Mouse (Mus musculus): ENCODE results near the gene Diaph3. TPM values are rescaled to one million over a fixed set of nuclear protein-coding genes. Genes with fewer than 3 reads are reported as not detected.
A peak's percentile ranks its signal among the peaks of the same experiment; 100 is the strongest.

The Diaph3 gene
- polyA plus RNA-seq, 1 experiment from 2014 or later, result 25.5 TPM

DNA sequence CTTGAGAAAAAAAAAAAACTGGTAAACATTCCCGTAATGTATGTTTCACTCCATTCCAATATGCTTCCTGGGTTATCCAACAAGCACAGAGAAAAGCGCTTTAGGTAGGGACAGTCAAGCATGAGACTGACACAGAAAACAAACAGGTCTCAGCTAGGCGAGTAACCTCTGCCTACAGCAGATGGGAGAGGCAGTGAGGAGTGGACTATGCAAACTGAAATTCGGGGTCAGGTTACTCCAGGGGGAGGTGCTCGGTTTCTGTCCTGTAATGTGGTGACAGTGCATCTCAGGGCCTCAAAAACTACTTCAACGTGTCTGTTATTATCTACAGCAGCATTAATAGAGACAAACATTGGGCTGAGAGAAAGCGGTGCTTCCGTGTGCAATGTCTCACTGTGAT, 465.7 kb downstream of the Diaph3 start:
- DNase-seq (ENCODE audit: low read depth, low spot score) (no peak), ATAC-seq (no peak)
- no peaks in the 10 kb centered on the region for H3K27me3 ChIP-seq
- CTCF ChIA-PET, result no interaction called here
- TF ChIP-seq CTCF (IDR thresholded peaks at IDR 0.05), result no peak
- POLR2A ChIA-PET, result no interaction called here
- in situ Hi-C loops (cut with MboI; ENCODE audit: low pct_unique_long_range_greater_than_20kb), result no loop called here

DNA sequence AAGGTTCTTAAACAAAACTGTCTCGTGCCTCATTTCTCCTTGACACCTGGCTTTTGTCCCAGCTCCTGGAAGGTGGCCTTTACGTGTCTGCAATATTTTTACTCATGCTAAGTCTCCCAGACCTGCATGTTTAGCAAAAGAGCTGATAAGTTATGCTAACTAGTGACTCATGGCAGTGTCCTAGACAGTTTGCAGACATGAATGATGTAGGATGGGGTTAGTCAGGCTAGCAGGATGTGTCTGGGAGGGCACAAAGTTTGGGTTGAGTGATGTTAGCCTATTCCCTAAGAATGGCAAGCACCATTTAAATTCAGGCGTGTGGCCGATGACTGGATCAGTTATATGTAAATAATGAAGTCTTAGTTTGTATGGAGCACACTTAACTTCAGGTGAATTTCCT, 478.2 kb downstream of the Diaph3 start:
- no peak for TF ChIP-seq CTCF (IDR thresholded peaks at IDR 0.05)
- in situ Hi-C loops (cut with MboI; ENCODE audit: low pct_unique_long_range_greater_than_20kb), result no loop called here
- H3K27me3 ChIP-seq, result no peaks in the 10 kb centered on the region
- CTCF ChIA-PET, result no interaction called here
- ATAC-seq, result peak; percentile 89
- DNase-seq (ENCODE audit: low read depth, low spot score), result peak; percentile 35
- POLR2A ChIA-PET, result no interaction called here

DNA sequence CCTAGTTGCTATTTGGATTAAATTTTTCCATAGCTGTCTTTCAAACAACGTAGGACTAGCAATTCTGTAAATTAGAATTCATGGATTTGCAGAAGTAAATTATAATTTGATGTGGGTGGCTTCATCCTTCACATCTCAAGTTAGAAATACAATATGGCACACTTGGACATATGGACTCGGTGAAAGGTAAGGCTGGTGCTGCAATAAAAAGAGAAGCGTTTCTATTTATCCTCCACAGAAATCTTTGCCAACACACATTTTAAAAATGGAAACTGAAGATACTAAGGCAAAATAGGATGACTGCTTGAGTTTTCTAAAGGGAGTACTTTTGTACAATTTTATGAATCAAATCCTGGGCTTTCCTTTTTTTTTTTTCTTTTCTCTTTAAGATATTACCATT, 480.5 kb downstream of the Diaph3 start:
- CTCF ChIA-PET, result no interaction called here
- POLR2A ChIA-PET, result interaction anchor here (0.7 kb wide), 1 partner anchor 551 kb away, joined by 3 read pairs; no protein-coding TSS in a partner anchor
- ATAC-seq (no peak), DNase-seq (ENCODE audit: low read depth, low spot score) (no peak)
- no peak for TF ChIP-seq CTCF (IDR thresholded peaks at IDR 0.05)
- no peaks in the 10 kb centered on the region for H3K27me3 ChIP-seq
- in situ Hi-C loops (cut with MboI; ENCODE audit: low pct_unique_long_range_greater_than_20kb), result no loop called here

DNA sequence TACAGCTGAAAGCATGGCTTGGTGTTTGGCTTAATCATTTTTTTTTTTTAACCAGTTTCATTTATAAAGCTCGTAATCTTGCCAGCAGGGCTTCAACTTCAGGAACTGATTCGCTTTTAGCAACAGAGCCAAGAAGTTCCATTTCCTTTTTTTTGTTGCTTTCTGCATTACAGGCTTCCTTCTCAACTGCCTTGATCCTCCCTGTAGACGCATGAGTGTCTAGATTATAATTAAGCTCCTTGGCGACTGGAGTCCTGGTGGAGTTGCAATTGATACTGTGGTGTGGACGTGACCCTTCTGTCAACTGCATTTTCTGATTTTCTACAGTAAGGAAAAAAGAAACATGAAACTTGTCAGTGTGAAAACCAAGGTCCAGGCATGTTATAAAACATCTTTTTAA, 484.8 kb downstream of the Diaph3 start:
- CTCF ChIA-PET, result no interaction called here
- TF ChIP-seq CTCF (IDR thresholded peaks at IDR 0.05), result no peak
- DNase-seq (ENCODE audit: low read depth, low spot score) (no peak), ATAC-seq (no peak)
- POLR2A ChIA-PET, result no interaction called here
- in situ Hi-C loops (cut with MboI; ENCODE audit: low pct_unique_long_range_greater_than_20kb), result no loop called here
- no peaks in the 10 kb centered on the region for H3K27me3 ChIP-seq

DNA sequence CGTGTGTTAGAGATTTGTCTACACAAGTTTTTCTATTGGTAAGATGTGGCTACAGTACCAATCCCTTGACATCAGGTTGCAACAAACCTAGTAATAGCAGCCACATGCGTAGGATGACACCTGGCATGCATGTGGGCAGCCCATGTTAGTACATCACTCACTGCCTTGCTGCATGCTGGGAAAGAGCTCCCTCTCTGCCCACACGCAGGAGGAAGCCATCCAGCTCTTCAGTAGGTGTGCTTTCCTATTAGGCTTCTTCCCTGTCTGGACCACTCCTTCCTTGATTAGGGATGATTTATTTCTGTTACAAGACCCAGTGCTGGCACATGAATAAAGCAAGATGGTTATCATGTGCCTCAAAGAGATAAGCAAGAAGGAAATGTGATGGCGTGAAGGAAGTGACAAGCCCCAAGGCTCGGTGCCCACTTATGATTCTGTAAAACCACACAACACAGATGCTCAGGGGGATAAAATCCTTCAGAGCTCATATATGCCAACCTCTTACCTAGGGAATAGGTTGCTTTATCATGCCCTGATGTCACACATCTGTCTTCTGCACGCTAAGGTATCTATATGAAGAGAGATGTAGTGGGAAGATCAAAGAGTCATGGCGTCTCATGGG, 494.4 kb downstream of the Diaph3 start:
- ATAC-seq, result no peak
- H3K27me3 ChIP-seq, result no peaks in the 10 kb centered on the region
- DNase-seq (ENCODE audit: low read depth, low spot score), result no peak
- no peak for TF ChIP-seq CTCF (IDR thresholded peaks at IDR 0.05)
- CTCF ChIA-PET, result no interaction called here
- in situ Hi-C loops (cut with MboI; ENCODE audit: low pct_unique_long_range_greater_than_20kb), result no loop called here
- POLR2A ChIA-PET, result no interaction called here

DNA sequence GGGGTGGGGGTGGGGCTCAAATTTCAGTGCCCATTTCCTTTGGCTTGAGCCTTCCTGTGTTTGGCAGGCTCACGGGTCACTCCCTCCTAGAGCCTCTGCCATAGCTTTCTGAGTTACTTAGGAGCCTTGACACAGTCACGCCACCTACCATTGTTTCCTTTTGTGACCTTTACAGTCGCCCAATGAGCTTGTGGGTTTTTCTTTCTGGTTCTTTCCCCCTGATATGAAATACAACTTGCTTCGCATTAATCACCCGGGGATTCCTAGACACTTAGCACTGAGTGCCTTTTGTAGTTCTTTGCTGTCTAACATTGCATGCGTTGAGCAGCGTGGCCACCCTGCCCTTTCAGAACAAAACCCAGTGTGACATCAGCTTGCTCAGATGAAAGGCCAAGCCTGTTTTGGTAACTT, 498.2 kb downstream of the Diaph3 start:
- no peak for DNase-seq (ENCODE audit: low read depth, low spot score)
- no peaks in the 10 kb centered on the region for H3K27me3 ChIP-seq
- ChIA-PET CTCF (interaction anchor here (1.2 kb wide), 1 partner anchor 9 kb away, joined by 3 read pairs; no protein-coding TSS in a partner anchor), POLR2A (no interaction called here)
- ATAC-seq, result no peak
- no peak for TF ChIP-seq CTCF (IDR thresholded peaks at IDR 0.05)
- in situ Hi-C loops (cut with MboI; ENCODE audit: low pct_unique_long_range_greater_than_20kb), result no loop called here

DNA sequence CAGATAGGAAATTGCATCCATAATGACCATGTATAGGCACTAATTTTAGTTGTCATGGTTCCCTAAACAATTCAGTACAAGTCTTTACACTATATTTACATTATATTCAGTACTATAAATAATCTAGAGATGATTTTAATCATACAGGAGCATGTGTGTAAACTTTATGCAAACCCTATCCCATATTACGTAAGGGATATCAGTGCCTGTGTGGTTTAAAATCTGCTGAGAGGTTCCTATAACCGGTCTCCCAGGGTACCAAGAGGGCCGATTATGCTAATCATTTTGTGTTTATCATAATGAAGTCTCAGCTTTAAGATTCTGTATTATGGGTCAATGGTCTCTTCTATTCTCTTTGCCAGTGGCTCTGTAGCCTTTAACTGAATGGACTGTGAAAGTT, 499.2 kb downstream of the Diaph3 start:
- no peaks in the 10 kb centered on the region for H3K27me3 ChIP-seq
- ATAC-seq, result no peak
- ChIA-PET CTCF (no interaction called here), POLR2A (no interaction called here)
- no peak for DNase-seq (ENCODE audit: low read depth, low spot score)
- in situ Hi-C loops (cut with MboI; ENCODE audit: low pct_unique_long_range_greater_than_20kb), result no loop called here
- TF ChIP-seq CTCF (IDR thresholded peaks at IDR 0.05), result no peak

DNA sequence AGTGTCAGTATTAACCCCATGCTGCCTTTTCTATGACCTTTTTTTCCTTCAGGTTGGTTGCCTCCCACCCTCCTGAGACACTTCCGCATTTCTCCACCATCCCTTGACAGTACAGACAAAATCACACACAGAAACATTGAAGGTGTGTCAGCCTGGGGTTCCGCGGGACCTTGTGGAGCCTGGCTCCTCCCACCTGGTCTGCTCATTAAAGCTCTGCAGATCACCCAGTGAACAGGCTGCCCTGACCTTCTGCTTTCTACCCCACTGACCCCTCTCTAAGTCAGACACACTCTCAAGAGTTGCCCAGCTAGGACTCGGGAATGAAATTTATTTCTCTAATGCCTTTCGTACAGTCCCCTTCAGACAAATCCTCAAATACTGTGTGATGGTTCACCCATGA, 500.9 kb downstream of the Diaph3 start:
- no peak for ATAC-seq
- H3K27me3 ChIP-seq, result peaks cover 2% of the 10 kb centered on the region

DNA sequence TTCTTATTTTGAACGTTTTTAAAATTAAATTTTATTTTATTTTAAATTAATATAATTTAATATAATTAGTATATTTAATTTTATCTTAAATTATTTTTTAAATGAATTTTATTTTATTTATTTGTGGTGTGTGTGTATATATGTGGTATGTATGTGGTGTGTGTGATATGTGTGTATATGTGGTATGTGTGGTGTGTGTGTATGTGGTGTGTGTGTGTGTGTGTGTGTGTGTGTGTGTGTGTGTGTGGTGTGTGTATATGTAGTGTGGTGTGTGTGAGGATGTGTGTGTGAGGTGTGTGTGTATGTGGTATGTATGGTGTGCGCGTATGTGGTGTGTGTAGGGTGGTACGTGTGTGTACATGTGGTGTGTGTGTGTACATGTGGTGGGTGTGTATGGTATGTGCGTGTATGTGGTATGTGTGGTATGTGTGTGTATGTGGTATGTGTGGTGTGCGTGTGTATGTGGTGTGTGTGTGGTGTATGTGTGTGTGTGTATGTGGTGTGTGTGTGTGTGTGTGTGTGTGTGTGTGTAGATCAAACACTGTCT, 505.4 kb downstream of the Diaph3 start:
- ATAC-seq (no peak), DNase-seq (ENCODE audit: low read depth, low spot score) (no peak)
- in situ Hi-C loops (cut with MboI; ENCODE audit: low pct_unique_long_range_greater_than_20kb), result no loop called here
- H3K27me3 ChIP-seq, result peaks cover 12% of the 10 kb centered on the region
- CTCF ChIA-PET, result interaction anchor here (0.6 kb wide), 1 partner anchor 15 kb away, joined by 3 read pairs; no protein-coding TSS in a partner anchor
- TF ChIP-seq CTCF (IDR thresholded peaks at IDR 0.05), result no peak
- POLR2A ChIA-PET, result no interaction called here

More for the DNA sequence above, 500.9 kb downstream of the Diaph3 start:
- in situ Hi-C loops (cut with MboI; ENCODE audit: low pct_unique_long_range_greater_than_20kb), result no loop called here
- ChIA-PET POLR2A (no interaction called here), CTCF (no interaction called here)
- no peak for TF ChIP-seq CTCF (IDR thresholded peaks at IDR 0.05)
- no peak for DNase-seq (ENCODE audit: low read depth, low spot score)

DNA sequence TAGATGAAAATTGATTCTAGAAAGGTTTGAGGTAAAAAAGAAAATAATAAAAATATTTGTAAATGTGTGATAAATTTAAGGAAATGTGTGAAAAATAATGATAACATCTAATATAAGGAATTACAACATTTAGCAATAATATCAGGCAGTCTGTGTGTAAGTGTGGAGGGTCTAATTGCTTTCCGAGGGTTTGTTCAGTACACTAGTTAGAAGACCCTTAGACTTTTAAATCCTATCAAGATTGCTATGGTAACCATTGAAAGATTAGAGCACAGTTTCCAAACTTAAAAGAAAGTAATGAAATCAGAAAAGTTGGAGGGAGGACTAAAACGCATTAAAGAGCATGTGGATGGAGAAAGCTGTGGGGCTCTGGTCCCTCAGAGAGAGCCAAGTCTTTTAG, 506.0 kb downstream of the Diaph3 start:
- ATAC-seq (no peak), DNase-seq (ENCODE audit: low read depth, low spot score) (no peak)
- TF ChIP-seq CTCF (IDR thresholded peaks at IDR 0.05), result no peak
- in situ Hi-C loops (cut with MboI; ENCODE audit: low pct_unique_long_range_greater_than_20kb), result no loop called here
- ChIA-PET CTCF (interaction anchor here (0.6 kb wide), 1 partner anchor 14 kb away, joined by 3 read pairs; no protein-coding TSS in a partner anchor), POLR2A (no interaction called here)
- H3K27me3 ChIP-seq, result peaks cover 12% of the 10 kb centered on the region

DNA sequence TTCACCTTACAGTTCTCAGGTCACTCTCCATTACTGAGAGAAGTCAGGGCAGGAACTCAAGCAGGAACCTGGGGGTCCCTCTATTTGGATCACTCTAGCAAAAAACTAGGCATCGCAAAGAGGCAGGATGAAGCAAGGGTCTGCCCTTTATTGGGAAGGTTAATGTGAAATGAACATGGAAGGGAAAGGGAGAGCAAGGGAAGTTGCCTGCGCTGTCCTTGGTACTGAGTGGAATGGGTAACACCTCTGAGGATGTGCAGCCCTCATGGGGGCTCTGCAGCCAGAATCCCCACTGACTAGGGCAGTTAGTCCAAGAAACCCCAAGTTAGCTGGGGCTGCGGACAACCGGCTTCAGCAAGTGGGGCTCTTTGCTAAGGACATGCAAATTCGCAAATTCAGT, 507.2 kb downstream of the Diaph3 start:
- H3K27me3 ChIP-seq, result peaks cover 12% of the 10 kb centered on the region
- in situ Hi-C loops (cut with MboI; ENCODE audit: low pct_unique_long_range_greater_than_20kb), result no loop called here
- DNase-seq (ENCODE audit: low read depth, low spot score) (no peak), ATAC-seq (no peak)
- TF ChIP-seq CTCF (IDR thresholded peaks at IDR 0.05), result no peak
- ChIA-PET CTCF (no interaction called here), POLR2A (no interaction called here)
